Mouse (Mus musculus) gastrocnemius, adult 2 months (tissue): ENCODE data around the gene Stk11. TPM values are rescaled to one million over a fixed set of nuclear protein-coding genes. Genes with fewer than 3 reads are reported as not detected.

Source experiments
- DNase-seq: peaks from one replicate; pipeline ENCODE4 v3.0.0; 2022
- H3K27ac ChIP-seq: fragments of 200-600 bp; 2 replicates; pipeline ENCODE4 v1.8.1; 2022; ENCODE audit warnings: mild to moderate bottlenecking
- H3K4me3 ChIP-seq: fragments of 200-600 bp; 2 replicates; pipeline ENCODE4 v1.8.1; 2022; ENCODE audit warnings: mild to moderate bottlenecking, moderate library complexity
- CTCF ChIP-seq: fragments of 200-600 bp; IDR thresholded peaks from 2 replicates; pipeline ENCODE4 v1.8.1; 2022; ENCODE audit warnings: antibody characterized with exemption, mild to moderate bottlenecking, moderate library complexity
- intact Hi-C: fragments of 180-260 bp; cut with DNase I; formaldehyde crosslinking; loops from one replicate; pipeline ENCODE4 v1.15.1; 2025
- long read RNA-seq, 2 experiments: library from polyadenylated mRNA; stranded (forward); transcript quantifications; one replicate each; pipeline ENCODE4 v2.0.0; 2021
- total RNA-seq, 2 experiments: library from RNA; stranded (reverse); gene quantifications; 2 replicates each; pipeline ENCODE4 v1.2.3; 2021

Gene Stk11
- total RNA-seq = 100 to 1,000 TPM; 144 to 153 TPM
- long read RNA-seq, experiment 1, transcript Stk11-201 (10 exons, 2,566 nt) = major isoform, 19 of 36 reads
- long read RNA-seq, experiment 1, partial matches to known transcripts = 1 of 36 reads
- long read RNA-seq, experiment 1, other reads (novel, unspliced or antisense) = 14 of 36 reads
- long read RNA-seq, experiment 2, transcript Stk11-201 (10 exons, 2,566 nt) = major isoform, 18 of 39 reads
- long read RNA-seq, experiment 2, partial matches to known transcripts = 11 of 39 reads
- long read RNA-seq, experiment 2, other reads (novel, unspliced or antisense) = 10 of 39 reads

- Histone ChIP-seq H3K4me3 (peak within 1 kb of the TSS; percentile 100), H3K27ac (peak within 1 kb of the TSS; percentile 99)
- peak; percentile 5; the same call in 1 of the 2 replicates for TF ChIP-seq CTCF
- intact Hi-C loops = loop anchor here (1.0 to 2.0 kb wide), 3 partner anchors 26 to 129 kb away; partner anchors contain the start of gene Polr2e
- peak; percentile 99 for DNase-seq
These were observed at the start of gene Stk11 for GRCm38 (mm10) chr10:80115290-80115943. Gene Stk11, plus strand, starts transcription at chr10:80115803.

DNA sequence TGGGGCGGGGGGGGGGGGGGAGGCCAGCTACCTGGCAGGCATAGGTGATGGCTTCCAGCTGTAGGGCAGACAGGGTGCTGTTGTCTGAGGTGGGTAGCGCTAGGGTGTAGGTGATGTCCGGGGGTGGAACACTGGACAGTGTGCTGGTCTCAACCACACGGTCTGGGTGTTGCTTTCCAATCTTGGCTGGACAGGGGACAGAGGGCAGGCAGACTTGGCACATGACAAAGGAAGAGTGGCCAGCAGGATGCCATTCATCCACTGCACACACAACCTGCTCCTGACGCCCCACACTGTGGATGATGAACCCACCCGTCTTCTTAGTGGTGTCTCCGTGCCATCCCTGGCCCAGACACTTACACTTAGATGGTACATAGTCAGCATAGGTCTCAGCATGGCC lies 46.4 kb upstream of the Stk11 start:
- no peak overlapping the region for H3K4me3 ChIP-seq
- intact Hi-C loops = no loop called here
- H3K27ac ChIP-seq = peak overlapping the region; percentile 89; the same call in 1 of the 2 replicates
- DNase-seq = no peak
- TF ChIP-seq CTCF = no peak

DNA sequence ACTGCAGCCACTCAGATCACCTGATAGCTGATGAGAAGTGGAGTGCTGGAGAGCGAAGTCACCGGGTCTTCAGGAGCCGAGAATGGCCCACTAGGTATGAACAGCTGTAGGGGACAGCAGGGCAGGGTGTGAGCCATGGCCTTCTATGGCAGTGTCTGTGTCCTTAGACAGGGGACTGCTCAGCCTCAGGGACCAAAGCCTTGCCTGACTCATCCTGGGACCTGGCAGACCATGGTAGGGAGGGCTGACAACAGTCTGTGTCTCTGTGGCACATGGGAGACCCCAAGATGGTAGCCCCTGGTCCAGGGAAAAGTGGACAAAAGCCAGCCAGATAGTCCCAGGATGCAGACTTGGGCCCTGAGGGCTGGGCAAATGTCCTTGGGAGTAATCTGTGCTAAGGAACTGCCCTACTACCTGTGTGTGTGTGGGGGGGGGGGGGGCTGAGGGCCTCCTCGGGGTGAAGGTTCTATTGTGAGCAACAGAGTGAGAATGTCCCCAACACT lies 45.6 kb upstream of the Stk11 start:
- H3K4me3 ChIP-seq = no peak overlapping the region
- DNase-seq = no peak
- H3K27ac ChIP-seq = peak overlapping the region; percentile 89
- no peak for TF ChIP-seq CTCF
- intact Hi-C loops = loop anchor here (5.0 kb wide), 1 partner anchor 42 kb away; no protein-coding TSS in a partner anchor

DNA sequence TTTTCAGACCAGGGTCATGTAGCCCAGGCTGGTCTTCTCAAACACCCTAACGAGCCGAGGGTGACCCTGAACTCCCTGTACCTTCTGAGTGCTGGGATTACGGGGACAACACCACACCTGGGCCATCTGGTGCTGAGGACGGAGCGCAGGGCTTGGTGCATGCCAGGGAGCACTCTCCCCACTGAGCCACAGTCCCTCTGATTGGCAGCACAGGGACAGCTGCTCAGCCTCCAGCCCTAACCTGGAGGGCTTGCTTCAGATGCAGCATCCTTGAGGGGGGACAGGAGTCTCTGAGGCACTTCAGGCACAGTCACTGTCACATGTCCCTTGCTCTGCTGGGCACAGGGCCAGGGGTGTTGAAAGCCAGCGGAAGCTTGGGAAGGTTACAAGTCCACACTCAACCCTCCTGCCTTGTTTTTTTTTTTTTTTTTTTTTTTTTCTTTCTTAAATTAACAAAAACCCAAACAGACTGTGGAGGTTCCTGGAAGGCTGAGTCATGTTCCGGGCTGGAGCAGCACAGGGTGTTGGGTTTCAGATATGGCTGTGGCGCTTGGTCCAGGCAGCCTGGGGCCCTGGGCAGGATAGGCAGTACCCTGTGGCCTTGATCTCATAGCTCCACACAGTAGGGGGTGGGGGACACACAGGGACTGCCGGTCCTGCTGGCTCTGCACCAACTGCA lies 44.6 kb upstream of the Stk11 start:
- intact Hi-C loops = loop anchor here (5.0 kb wide), 1 partner anchor 41 kb away; no protein-coding TSS in a partner anchor
- Histone ChIP-seq H3K27ac (peak overlapping the region; percentile 89), H3K4me3 (peak overlapping the region; percentile 28; the same call in 1 of the 2 replicates)
- TF ChIP-seq CTCF = no peak
- DNase-seq = peak; percentile 91

- Histone ChIP-seq H3K27ac (peak overlapping the region; percentile 89), H3K4me3 (peak overlapping the region; percentile 28)
- no peak for DNase-seq
- intact Hi-C loops = loop anchor here (5.0 kb wide), 1 partner anchor 41 kb away; no protein-coding TSS in a partner anchor
- no peak for TF ChIP-seq CTCF
These were observed 44.1 kb upstream of the Stk11 start for GRCm38 (mm10) chr10:80071516-80071900.

GRCm38 (mm10) chr10:80072623-80073489 lies 42.7 kb upstream of the Stk11 start:
- TF ChIP-seq CTCF = no peak
- Histone ChIP-seq H3K4me3 (no peak overlapping the region), H3K27ac (peak overlapping the region; percentile 89)
- intact Hi-C loops = loop anchor here (5.0 kb wide), 1 partner anchor 39 kb away; no protein-coding TSS in a partner anchor
- no peak for DNase-seq

DNA sequence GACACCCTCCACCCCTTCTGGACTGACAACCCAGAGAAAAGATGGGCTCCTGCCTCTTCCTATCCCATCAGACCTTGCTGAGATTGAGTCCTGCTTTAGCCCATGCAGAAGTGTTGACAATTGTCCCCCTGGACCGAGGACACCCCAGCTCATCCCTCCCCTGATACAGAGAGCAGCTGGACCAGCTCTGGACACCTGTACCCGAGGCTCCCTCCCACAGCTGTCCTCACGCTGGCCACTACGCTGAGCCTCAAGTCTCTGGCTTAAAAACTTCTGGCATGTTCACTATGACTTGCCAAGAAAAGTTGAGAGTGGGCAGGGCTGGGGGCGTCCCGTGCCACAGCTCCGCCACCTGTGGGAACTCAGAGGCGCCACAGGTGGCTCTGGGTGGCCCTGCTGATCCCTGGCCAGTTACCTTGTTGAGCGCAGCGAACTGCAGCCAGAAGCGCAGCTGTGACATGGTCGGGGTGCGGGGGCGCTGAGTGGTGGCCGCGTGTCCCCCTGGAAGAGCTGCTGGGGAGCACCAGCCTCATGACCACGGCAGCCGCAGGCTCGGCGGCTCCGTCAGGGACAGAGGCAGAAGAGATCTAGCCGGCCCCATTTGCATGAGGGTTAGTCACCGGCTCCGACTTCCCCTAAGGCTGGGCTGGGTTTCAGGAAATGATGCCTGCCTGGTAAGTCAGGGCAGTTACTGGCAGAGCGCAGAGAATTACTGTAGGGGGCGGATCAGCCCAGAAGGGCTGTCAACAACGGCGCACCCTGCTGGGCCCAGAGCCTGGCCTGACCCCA lies 40.6 kb upstream of the Stk11 start:
- Histone ChIP-seq H3K4me3 (peak overlapping the region; percentile 68), H3K27ac (peak overlapping the region; percentile 89)
- TF ChIP-seq CTCF = peak; percentile 47
- DNase-seq = peak; percentile 77
- intact Hi-C loops = loop anchor here (5.0 kb wide), 1 partner anchor 37 kb away; no protein-coding TSS in a partner anchor

- no peak for TF ChIP-seq CTCF
- Histone ChIP-seq H3K27ac (peak overlapping the region; percentile 89), H3K4me3 (no peak overlapping the region)
- DNase-seq = no peak
- intact Hi-C loops = no loop called here
These were observed 39.7 kb upstream of the Stk11 start for GRCm38 (mm10) chr10:80075924-80076323.

GRCm38 (mm10) chr10:80076386-80076785 lies 39.2 kb upstream of the Stk11 start:
- Histone ChIP-seq H3K27ac (peak overlapping the region; percentile 89), H3K4me3 (no peak overlapping the region)
- no peak for DNase-seq
- TF ChIP-seq CTCF = no peak
- intact Hi-C loops = no loop called here

DNA sequence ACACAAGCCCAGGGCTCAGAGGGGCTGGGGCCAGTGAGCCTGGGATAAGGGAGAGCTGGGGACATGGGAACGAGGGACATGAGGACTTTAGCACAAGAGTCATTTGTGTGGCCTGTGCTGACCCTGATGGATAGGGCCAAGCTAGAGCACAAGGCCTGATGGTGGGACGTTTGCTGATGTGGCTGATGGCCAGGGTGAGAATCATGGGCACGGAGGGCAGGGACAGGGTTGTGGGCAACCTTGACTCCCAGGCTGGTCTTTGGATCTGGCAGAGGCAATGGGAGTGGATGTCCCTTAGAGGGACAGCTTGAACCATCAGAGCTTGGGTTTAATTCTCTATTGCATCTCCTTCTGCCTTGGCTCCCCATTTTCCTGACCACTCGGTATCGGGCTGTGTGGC lies 38.3 kb upstream of the Stk11 start:
- DNase-seq = no peak
- intact Hi-C loops = no loop called here
- no peak for TF ChIP-seq CTCF
- no peak overlapping the region for H3K4me3 ChIP-seq
- H3K27ac ChIP-seq = no peak overlapping the region

GRCm38 (mm10) chr10:80078366-80078765 lies 37.2 kb upstream of the Stk11 start:
- DNase-seq = no peak
- intact Hi-C loops = no loop called here

More at GRCm38 (mm10) chr10:80078366-80078765, 37.2 kb upstream of the Stk11 start:
- no peak for TF ChIP-seq CTCF
- Histone ChIP-seq H3K4me3 (no peak overlapping the region), H3K27ac (no peak overlapping the region)
